In the genomic region with DNA sequence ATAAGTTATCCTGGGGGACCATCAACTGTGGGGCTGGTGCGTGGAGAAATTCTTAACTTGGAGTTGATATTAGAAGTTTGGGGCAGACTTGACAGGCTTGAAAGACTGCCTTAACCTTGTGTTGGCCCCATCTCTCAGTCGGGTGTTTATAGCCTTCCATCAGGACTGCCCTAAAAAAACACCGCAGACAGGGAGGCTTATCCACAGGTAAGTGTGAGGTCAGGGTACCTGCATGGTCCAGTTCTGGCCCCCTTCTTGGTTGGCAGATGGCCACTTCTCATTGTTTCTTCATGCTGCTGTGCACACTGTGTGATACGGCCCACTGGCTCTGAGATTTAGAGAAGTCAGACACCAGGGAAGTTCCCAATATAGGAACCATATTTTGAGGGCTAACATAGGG, we compare ENCODE assay signal across 20 mouse cellular contexts. TPM values are rescaled to one million over a fixed set of nuclear protein-coding genes. Genes with fewer than 3 reads are reported as not detected.
DNase-seq lines count a peak whose midpoint lies in the region; ATAC-seq and TF ChIP-seq lines count a peak whose summit lies in the region.
"Had no signal": no experiment of that assay in that cellular context is flagged by ENCODE, and none has a peak within 500 bp of the region (broad histone marks: within the 10 kb centered on the region; RNA-seq: fewer than 3 reads in every experiment).

No protein-coding gene starts in this region.

- no peak overlapping the region for H3K27ac ChIP-seq in kidney, embryonic 16.5 days (ENCODE audit: low read length)
- no peak overlapping the region for H3K27ac ChIP-seq in liver, postnatal 0 days (ENCODE audit: low read depth)
- H3K27ac ChIP-seq: embryonic facial prominence, embryonic 12.5 days; forebrain, embryonic 15.5 days; heart, embryonic 10.5 days; heart, embryonic 15.5 days; hindbrain, embryonic 13.5 days had no signal

- 35% methylated on average over 4 of the region's 4 CpGs for WGBS in kidney, embryonic 16.5 days
- WGBS in liver, postnatal 0 days (ENCODE audit: insufficient replicate concordance) = 58% methylated on average over 4 of the region's 4 CpGs

- H3K4me3 ChIP-seq in kidney, embryonic 16.5 days (ENCODE audit: low read length) = no peak overlapping the region
- no peak overlapping the region for H3K4me3 ChIP-seq in myocyte
- no peak overlapping the region for H3K4me3 ChIP-seq in liver, postnatal 0 days (ENCODE audit: low read depth, low read length)
- H3K4me3 ChIP-seq: embryonic facial prominence, embryonic 12.5 days; forebrain, embryonic 15.5 days; heart, embryonic 10.5 days; heart, embryonic 15.5 days; hindbrain, embryonic 13.5 days had no signal

- no peak for TF ChIP-seq CTCF in liver, postnatal 0 days (IDR thresholded peaks at IDR 0.05; ENCODE audit: low read depth)

- no peaks in the 10 kb centered on the region for H3K79me2 ChIP-seq in myocyte (ENCODE audit: control insufficient read depth, insufficient read depth)

- H3K9me3 ChIP-seq in kidney, embryonic 16.5 days (ENCODE audit: low read length) = peaks cover 5% of the 10 kb centered on the region; the same call in 1 of the 2 replicates
- 0 out of 2 replicates have a peak, but pooled peaks cover 2% of the 10 kb centered on the region for H3K9me3 ChIP-seq in liver, postnatal 0 days (ENCODE audit: low read length)
- H3K9me3 ChIP-seq: forebrain, embryonic 15.5 days; heart, embryonic 15.5 days; hindbrain, embryonic 13.5 days had no signal

- TF ChIP-seq EP300 in liver, postnatal 0 days (IDR thresholded peaks at IDR 0.05; ENCODE audit: low read depth) = no peak

- 0 out of 2 replicates have a peak, but pooled peaks cover 3% of the 10 kb centered on the region for H3K4me1 ChIP-seq in kidney, embryonic 16.5 days (ENCODE audit: insufficient read depth, low read length)
- no peaks in the 10 kb centered on the region for H3K4me1 ChIP-seq in liver, postnatal 0 days (ENCODE audit: insufficient read depth)
- H3K4me1 ChIP-seq: embryonic facial prominence, embryonic 12.5 days; hindbrain, embryonic 13.5 days had no signal

- no peak overlapping the region for H3K9ac ChIP-seq in kidney, embryonic 16.5 days (replicated peaks; ENCODE audit: low read length)
- H3K9ac ChIP-seq in liver, postnatal 0 days (replicated peaks) = no peak overlapping the region
- H3K9ac ChIP-seq: embryonic facial prominence, embryonic 12.5 days; forebrain, embryonic 15.5 days; heart, embryonic 15.5 days; hindbrain, embryonic 13.5 days had no signal

- H3ac ChIP-seq in myocyte (ENCODE audit: control insufficient read depth, insufficient read length) = no peak overlapping the region

- peak; percentile 81 for ATAC-seq in kidney, embryonic 16.5 days (ENCODE audit: low FRiP score, low TSS enrichment)
- ATAC-seq in liver, postnatal 0 days = no peak
- no peak for ATAC-seq in cerebellum, adult (ENCODE audit: insufficient number of reproducible peaks, low FRiP score, low TSS enrichment)
- ATAC-seq: forebrain, embryonic 15.5 days had no signal

- H3K36me3 ChIP-seq in kidney, embryonic 16.5 days (ENCODE audit: insufficient read depth, low read length) = no peaks in the 10 kb centered on the region
- no peaks in the 10 kb centered on the region for H3K36me3 ChIP-seq in myocyte (ENCODE audit: control insufficient read depth, insufficient read depth)
- H3K36me3 ChIP-seq in liver, postnatal 0 days (replicated peaks; ENCODE audit: insufficient read depth, low read length) = no peaks in the 10 kb centered on the region
- H3K36me3 ChIP-seq: embryonic facial prominence, embryonic 12.5 days; forebrain, embryonic 15.5 days; G1E; heart, embryonic 10.5 days; heart, embryonic 15.5 days; hindbrain, embryonic 13.5 days had no signal

- peak; percentile 6 for DNase-seq in kidney, adult 11 months
- DNase-seq in kidney, adult 18-20 months = no peak
- peak; percentile 52 for DNase-seq in A20 (ENCODE audit: low read depth, low spot score)
- DNase-seq in liver, postnatal 0 days = no peak
- DNase-seq: adrenal gland, adult 8-10 months; adrenal gland, postnatal 36 days; cerebellum, adult 11 months; cerebellum, adult 8-10 months; gastrocnemius, postnatal 36 days; heart, adult 18-20 months; heart, postnatal 14 days had no signal

- no peak overlapping the region for H3K4me2 ChIP-seq in kidney, embryonic 16.5 days (replicated peaks; ENCODE audit: low read depth, low read length)
- H3K4me2 ChIP-seq in myocyte (ENCODE audit: low read depth) = peak overlapping the region; percentile 54
- H3K4me2 ChIP-seq in liver, postnatal 0 days (ENCODE audit: low read depth, low read length) = no peak overlapping the region
- H3K4me2 ChIP-seq: embryonic facial prominence, embryonic 12.5 days; forebrain, embryonic 15.5 days; heart, embryonic 15.5 days; hindbrain, embryonic 13.5 days had no signal

- no peaks in the 10 kb centered on the region for H3K27me3 ChIP-seq in kidney, embryonic 16.5 days (ENCODE audit: insufficient read depth, low read length)
- H3K27me3 ChIP-seq in myocyte (ENCODE audit: control insufficient read depth, insufficient read depth, insufficient read length) = no peaks in the 10 kb centered on the region
- no peaks in the 10 kb centered on the region for H3K27me3 ChIP-seq in liver, postnatal 0 days (ENCODE audit: insufficient read depth, low read length)
- H3K27me3 ChIP-seq: embryonic facial prominence, embryonic 12.5 days; forebrain, embryonic 15.5 days; heart, embryonic 15.5 days had no signal

- TF ChIP-seq POLR2A in myocyte (IDR thresholded peaks at IDR 0.05; ENCODE audit: insufficient read length, low read depth) = no peak

TF ChIP-seq in myocyte, 11 proteins besides CTCF, POLR2A, EP300 and RAD21:
- TF ChIP-seq MYOD1 (IDR thresholded peaks at IDR 0.05; ENCODE audit: control insufficient read depth in 1 of 3, insufficient read length in 2 of 3, low read depth in 2 of 3) (no peak), TCF3 (IDR thresholded peaks at IDR 0.05; ENCODE audit: insufficient read length, low read depth) (no peak), SRF (IDR thresholded peaks at IDR 0.05; ENCODE audit: control insufficient read depth, insufficient read length, low read depth) (no peak), MYOG (IDR thresholded peaks at IDR 0.05; ENCODE audit: control insufficient read depth in 1 of 3, insufficient read depth in 1 of 3, insufficient read length in 2 of 3, low read depth in 2 of 3) (no peak)

RNA-seq across cellular contexts. Expression of a gene that starts 50.2 kb away (rescaled TPM):
- polyA plus RNA-seq in kidney, embryonic 16.5 days (2015; fragmentation: Nextera tagmentation; extraction: Ambion mirVana) = 81.6 and 86.0 TPM in 2 replicates
- 18.3 TPM for polyA plus RNA-seq in myocyte (2012; fragmentation: generic; extraction: Trizol)
- polyA plus RNA-seq in liver, postnatal 0 days (2015; fragmentation: Nextera tagmentation; extraction: Ambion mirVana) = 13.4 and 15.6 TPM in 2 replicates

Comparison
In these comparisons a context has a peak if more than half of its experiments do, and no peak if none do; other contexts are left out.
1. DNase-seq: peak in kidney, adult 11 months (single experiment) and A20 (single experiment); none in kidney, adult 18-20 months (single experiment) and liver, postnatal 0 days (single experiment).